Mouse (Mus musculus) natural killer cell, adult 2 months (primary cell): ENCODE results near the gene Ccn1.

Experiments used
- DNase-seq, 2 experiments: peaks; one replicate each; pipeline ENCODE4 v3.0.0; 2022; ENCODE audit warnings: low spot score in 2 of 2

The Ccn1 gene

DNA sequence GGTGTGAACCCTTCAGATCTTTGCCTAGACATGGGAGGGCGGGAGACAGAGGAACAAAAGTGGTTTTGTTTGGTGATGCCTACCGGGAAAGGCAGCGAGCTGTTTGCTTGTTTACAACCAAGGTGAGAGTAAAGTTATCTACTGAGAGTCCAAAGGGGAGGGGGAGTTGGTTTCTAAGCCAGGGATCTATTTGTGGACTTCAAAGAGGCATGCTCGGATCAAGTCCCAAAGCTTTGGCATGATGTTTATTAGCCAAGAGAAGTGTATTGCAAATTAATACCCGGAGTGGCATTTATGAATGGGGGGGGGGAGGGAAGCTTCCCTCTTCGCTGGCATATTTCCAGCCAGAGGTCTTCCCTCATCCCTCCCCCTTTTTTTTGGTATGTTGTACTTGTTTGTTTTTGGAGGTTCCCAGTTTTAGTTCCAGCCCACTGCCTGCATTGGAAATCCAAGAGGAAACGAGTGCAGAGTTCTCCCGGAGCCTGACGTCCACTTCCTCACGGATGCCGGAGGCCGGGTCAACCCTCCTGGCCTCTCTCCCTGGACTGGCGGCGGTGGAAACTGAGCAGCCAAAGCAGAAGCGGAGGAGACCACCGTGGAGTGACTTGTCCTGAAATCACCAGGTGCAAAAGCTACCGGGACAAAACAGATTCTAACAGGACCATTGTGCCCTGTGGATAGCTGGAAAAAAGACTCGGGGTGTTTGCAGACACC lies 674 bp upstream of the Ccn1 start:
- no peak for DNase-seq

DNA sequence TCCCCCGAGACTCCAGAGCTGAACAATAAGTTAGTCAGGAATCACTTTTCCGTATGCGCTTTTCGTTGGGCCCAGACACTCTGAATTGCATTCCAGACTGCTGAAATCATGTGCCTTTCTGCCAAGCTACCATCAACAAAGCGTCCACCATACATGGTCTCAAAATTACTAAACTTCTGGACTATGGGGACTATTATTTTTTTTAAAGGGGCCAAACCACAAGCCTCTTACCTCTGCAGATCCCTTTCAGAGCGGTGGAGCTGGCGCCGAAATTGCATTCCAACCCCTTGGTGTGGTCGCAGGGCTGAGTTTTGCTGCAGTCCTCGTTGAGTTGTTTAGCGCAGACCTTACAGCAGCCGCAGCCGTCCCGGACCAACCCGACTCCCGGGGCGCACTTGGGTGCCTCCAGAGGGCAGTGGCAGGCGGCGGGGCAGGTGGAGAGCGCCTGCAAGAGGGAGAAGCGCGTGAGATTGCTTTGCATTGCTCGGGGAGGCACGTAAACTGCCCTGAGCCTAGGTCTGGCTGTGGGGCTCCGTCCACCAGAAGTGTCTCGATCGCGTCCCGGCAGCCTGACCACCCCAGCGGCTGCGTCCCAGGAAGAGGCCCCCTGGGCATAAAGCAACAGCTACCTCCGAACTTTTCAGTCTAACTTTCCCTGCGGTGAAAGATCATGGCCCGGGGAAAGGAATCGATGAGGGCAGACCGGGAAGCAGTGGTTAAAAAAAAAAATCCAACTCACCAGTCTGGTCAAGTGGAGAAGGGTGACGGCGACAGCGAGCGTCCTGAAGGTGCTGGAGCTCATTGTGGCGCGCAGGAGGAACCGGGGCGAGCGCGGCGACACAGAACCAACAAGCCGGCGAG lies 560 bp downstream of the Ccn1 start:
- DNase-seq, result no peak

DNA sequence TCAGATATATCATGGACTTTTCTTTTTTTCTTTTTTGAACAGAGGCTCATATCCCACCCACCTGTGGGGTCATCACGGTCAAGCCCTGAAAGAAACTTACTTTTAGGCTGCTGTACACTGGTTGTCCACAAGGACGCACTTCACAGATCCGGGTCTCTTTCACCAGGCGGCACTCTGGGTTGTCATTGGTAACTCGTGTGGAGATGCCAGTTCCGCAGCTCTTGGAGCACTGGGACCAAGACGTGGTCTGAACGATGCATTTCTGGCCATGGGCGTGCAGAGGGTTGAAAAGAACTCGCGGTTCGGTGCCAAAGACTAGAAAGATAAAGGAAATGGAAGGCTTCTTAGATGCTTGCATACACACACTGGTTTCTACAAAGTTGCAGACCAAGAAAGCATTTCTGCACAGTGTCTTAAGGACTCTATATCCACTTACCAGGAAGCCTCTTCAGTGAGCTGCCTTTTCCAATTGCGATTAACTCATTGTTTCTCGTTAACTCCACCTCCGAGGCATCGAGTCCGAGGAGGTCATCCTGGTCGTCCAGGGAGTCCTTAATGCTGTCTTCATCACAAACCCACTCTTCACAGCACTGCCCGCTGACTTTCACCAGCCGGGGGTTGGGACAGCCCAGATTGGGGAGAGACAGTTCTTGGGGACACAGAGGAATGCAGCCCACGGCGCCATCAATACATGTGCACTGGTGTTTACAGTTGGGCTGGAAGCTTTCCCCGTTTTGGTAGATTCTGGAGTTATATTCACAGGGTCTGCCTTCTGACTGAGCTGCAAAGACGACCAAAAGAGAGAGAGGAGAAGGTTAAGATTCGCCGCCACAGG lies 1.5 kb downstream of the Ccn1 start:
- DNase-seq, result no peak

DNA sequence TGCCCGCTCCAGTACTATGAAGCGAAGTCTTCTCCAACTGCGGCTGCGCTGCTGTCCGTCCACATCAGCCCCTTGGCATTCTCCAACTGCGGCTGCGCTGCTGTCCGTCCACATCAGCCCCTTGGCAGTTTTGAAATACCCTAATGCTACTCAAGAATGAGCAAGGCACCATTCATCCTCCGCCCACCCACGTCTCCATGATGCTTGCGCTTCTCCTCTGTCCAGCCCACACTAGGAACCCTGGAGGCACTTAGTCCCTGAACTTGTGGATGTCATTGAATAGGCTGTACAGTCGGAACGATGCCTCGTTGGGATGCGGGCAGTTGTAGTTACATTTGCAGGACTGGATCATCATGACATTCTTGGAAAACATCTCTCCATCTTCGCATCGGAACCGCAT lies 2.4 kb downstream of the Ccn1 start:
- no peak for DNase-seq

DNA sequence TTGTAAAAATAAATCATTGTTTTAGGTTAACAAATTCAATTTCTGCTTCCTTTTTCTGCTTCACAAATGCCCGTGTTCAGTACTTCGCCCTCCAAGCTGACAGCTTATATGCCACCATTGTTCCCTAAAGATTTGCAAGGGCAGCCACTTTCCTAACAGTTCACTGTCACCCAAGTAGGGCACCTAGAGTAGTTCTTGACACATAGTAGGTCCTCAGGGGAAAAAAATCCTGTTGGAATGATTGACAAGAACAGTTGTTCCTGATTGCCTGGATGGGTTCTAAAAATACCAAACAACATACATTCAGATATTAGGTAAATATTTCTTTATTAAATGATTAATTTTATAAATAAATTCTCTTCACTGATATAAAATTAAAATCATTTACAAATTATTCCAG lies 3.1 kb downstream of the Ccn1 start:
- no peak for DNase-seq

DNA sequence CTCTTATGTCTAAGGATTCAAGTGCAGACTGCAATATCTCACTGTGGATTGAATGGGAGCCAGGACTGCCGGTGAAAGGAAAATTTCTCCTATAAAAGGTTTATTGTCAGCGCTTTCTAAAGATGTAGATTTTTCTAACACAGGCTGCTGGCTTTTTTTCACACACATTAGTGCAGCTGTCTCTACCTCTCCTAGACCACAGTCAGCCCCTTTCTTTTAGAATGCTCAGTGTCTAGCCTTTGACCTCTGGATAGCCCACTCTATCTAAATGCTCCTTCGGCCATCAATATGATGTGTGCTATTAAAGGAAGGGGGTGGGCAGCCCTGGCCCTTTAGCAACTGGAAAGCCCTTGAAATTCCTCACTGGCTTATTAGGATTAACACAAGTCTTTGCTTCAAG lies 3.8 kb downstream of the Ccn1 start:
- no peak for DNase-seq

DNA sequence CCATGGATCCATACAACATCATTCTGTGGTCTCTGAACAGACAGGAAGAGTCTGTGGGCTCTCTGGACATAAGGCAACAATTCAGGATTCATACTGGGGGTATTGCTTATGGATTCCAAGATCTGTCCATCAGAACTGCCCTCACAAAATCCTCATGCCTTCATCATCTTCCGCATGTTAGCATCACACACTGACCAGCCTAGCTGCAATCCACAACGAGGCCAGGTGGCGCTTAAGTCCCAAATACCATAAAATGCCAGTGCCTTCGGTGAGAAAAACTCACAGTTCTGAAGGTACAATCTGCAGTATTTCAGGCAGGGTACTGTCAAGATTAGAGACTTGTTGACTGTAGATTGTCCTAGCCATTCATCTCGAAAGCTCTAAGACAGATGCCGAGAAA lies 4.3 kb downstream of the Ccn1 start:
- DNase-seq, result no peak

DNA sequence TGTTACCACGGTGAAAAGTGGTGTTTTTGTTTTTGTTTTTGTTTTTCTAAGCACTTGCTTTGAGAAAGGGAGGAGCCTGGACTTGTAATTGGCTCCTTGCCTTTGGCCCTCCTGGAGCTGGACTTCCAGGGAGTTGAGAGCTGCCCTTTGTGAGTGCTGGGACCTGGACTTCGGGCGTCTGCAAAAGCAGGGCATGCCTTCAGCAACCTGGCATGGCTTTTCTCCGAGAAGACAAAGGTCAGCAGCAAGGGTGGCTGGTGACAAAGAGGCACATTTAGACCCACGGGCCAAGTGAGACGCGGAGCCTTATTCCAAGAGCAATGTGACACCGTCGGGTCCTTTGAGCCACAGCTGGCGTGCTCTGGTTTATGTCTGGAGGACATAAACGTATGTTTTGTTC lies 6.9 kb downstream of the Ccn1 start:
- no peak for DNase-seq

DNA sequence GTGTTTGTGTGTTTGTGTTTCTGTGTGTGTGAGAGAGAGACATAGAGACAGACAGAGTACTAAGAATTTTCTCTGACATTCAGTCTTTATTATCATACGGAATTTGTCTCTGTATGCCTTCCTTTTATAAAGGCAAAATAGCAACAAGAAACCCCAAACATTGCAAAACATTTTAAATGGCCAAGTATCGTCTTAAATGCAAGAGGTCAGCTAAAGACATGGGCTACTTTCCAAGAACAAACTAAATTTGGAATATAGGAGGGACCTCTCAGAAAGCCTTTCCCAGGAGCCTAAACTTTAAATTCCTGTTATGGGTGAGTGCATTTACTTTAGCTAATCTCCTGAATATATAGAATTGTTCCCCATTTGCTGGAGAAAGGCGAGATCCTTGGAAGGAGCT lies 7.9 kb downstream of the Ccn1 start:
- DNase-seq, result no peak

DNA sequence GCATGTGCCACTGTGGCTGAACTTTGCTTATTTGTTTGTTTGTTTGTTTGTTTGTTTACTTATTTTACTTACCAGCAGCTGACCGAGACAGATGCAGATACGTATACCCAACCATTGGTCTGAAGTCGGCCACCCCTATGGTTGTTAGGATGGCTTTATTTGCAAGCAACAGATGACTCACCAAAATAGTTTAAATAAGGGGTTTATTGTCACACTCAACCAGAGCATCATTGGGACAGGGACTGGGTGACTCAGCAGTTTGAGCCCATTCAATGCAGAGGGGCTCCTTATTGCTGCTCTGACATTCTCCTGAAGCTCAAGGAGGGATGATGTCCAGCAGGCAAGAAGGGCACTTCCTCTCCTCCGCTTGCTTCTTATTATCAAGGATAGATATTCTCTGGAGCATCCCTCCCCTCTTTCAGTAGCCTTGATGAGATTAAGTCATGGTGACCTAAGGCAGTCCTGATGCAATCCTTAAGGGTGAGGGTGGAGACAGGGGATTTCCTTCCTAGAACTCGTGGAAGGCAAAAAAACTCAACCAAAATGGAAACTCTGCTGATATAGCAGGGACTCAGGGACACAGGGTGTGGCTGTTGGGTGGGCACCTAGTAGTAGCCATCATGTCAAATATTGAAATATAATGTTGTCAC lies 8.6 kb downstream of the Ccn1 start:
- DNase-seq, result no peak

DNA sequence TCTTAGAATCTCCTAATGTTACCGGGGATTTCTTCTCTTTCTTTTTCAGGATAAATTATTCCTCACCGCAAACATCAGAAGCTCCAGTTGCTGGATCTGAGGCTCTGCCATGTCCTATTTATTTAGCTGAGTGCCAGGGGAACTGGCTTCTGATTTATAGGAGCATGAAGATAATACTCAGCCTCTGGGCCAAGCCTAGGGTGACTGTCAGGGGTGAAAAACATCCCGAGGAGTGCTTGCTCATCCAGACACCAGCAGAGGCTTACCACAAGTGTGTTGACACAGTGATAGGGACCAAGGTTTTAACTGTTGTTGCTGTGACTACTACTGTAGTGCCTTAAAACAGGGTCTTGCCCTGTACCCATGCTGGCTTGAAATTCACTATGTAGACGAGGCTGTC lies 9.2 kb downstream of the Ccn1 start:
- DNase-seq, result no peak

DNA sequence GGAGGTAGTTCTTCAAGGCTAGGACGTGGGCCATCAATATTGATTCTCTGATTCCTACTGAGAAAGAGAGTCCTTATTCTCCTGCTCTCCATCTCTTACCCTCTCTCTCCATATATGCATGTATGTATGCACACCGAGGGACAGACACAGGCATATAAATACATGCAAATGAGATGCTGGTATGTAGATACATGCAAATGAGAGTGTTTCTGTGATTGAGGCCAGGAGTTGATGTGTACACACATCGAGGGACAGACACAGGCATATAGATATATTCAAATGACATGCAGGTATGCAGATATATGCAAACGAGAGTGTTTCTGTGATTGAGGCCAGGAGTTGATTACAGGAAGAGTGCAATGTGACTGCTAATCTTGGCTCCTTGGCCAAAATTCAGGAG lies 9.6 kb downstream of the Ccn1 start:
- DNase-seq, result no peak

DNA sequence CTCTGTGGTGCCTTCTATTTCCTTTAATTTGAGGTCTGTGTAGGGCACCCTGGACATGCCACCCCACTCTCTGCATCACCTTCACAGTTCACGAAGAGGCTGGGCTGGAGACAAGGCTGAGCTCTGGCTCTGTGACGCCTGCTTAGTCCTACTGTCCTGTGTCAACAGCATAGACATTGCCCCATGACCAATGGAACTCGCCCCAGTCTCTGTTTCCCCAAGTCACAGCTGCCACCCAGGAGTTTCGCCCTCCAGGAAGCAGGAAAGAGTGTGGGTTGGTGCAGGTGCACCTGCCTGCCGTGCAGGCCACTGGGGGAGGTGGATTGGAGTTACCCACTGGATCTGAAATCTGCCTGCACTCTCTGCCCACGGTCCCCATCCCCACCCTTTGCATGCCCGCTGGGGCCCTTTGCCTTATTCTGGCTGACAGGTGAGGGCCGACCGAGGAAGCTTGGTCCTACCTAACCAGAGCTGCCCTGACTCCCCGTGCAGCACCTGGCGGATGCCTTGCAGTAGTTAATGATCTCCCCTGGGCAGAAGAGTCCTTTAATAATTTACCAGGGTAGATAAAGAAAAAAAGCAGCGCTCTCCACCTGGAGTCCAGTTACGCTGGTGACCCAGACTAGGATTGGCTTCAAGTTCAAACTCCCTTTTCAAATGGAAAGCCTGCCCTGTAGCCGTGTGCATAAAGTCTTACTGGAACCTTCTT lies 15.6 kb downstream of the Ccn1 start:
- no peak for DNase-seq

DNA sequence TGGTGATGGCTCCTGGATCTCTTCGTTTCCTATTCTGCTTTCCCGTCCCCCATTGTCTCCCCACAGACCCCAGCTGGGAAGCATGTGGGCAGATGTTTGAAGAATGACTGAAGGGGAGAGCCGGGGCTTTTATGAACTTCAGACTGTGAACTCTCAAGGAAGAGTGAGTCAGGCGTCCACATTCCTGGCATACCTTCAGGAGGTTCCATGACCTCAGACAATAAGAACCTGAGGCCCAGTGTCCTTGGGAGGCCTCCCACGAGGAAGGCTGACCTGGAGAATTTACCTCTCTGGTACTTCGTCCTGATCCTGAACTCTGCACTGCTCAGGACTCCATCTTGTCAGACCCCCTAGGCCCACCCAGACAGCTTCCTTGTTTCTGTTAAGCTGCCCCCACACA lies 16.9 kb downstream of the Ccn1 start:
- no peak for DNase-seq

DNA sequence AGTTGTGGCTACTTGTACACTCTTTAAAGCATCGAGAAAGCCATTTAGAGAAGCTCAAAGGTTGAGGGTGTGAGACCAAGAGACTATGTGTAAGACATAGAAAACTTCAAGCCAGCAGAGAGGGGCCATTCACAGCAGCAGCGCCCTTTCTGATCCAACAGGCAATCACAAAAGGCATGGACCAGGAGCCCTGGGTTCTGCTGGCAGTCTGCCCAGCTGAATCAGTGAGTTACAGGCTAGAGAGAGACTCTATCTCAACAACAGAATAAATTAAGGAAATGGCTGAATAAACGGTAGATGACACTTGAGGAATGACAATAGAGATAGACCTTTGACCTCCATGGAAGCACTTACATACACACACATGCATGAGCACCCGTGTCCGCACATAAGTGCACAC lies 21.1 kb downstream of the Ccn1 start:
- no peak for DNase-seq

DNA sequence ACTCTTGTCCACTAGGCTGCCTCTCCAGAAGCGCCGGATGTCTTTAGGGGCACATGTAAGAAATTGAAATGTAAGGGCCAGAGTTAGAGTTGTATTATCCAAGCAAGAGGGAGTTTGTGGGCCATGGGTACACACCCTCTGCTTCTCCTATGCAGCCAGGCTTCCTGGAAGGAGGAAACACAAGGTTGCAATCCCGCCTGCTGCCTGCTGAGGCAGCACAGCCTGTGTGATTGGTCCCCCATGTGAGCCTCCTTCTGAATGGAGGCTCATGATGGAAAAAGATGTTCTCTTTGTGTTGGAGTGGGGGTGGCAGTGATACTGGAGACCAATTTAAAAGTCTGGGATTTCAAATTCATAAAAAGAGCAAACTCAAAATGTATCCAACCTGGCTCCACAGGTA lies 22.0 kb downstream of the Ccn1 start:
- DNase-seq, result no peak

DNA sequence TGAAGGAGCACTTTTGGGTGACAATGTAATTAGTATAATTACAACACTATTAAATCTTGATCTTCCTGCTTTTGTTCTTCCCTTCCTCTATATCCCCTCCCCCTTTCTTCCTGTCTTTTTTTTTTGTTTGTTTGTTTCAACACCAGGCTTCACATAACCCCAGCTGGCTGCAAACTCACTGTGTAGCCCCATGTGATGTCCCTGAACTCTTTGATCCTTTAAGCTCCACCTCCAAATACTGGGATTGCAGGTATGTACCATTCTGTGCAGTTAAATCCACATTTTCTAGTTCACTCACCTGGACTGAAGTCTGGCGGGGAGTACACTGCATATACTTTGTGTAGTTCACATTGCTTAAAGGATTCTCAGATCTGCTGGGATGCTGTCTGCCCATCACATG lies 23.7 kb downstream of the Ccn1 start:
- no peak for DNase-seq

DNA sequence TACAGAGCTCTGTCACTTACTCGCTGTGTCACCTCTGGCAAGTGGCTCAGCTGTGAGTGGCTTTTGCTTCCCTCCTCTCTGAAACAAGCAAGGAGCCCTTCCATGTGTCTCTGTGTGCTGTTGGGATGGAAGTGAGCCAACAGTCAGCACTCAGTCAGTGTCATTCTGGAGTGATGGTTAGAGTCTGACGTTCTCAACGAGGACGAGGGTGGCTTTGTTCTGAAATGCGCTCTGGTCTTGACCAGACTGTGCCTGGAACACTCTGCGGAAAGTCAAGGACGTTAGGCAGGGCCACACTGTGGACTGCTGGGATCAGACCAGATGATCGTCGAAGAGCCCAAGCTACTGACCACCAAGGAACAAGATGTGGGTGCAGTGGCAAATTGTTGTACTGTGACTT lies 24.2 kb downstream of the Ccn1 start:
- no peak for DNase-seq

DNA sequence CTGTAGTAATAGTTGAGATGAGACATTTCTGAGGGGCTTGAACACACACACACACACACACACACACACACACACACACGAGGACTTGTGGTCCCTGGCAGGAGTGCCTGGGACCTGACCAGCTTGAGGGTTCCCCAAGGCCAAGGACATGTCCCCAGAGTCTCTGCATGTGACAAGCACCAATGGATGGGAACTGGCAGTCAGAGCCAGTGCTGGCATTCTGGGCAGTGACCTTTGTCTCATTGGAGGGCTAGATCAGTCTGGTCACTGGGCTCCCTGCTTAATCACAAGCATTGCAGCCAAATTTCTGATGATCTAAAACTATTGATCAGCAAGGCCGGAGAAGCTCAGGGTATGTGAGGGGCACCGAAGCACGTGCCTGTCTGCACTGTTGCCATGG lies 25.0 kb downstream of the Ccn1 start:
- no peak for DNase-seq

DNA sequence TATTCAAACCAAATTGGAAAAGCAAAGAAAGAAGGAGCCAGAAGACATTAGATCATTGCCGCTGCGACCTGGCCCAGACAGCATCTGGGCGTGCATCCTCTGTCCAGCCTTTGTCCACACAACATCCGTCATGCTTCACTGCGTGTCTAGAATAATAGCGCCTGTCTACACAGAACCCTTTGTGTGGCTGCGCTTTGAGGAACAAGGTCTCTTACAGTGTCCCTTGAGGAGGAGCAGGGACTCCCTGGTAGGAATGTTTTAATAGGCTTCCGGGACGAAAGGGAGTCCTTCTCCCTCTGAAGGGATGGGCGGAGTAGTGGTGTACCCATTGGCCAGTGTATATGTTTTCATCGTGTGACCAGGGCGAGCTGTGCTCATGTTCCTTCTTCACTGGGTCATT lies 26.7 kb downstream of the Ccn1 start:
- no peak for DNase-seq

DNA sequence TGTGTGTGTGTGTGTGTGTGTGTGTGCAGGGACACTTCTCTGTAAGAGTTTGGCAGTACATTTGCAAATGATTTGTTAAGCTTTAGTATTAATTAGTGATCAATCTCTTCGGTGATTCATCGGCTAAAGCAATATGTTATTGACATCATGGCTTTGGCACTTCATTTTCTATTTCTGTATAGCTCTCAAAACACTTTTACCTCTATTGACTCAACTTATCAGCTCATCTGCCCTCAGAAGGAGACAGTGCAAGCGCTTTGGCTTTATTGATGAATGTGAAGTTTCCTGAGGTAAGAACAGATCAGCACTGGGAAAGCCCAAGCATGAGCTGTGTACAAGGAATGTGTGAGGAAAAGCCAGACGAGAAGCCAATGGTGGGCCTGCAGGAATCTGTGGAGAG lies 28.6 kb downstream of the Ccn1 start:
- no peak for DNase-seq
